In the genomic region with DNA sequence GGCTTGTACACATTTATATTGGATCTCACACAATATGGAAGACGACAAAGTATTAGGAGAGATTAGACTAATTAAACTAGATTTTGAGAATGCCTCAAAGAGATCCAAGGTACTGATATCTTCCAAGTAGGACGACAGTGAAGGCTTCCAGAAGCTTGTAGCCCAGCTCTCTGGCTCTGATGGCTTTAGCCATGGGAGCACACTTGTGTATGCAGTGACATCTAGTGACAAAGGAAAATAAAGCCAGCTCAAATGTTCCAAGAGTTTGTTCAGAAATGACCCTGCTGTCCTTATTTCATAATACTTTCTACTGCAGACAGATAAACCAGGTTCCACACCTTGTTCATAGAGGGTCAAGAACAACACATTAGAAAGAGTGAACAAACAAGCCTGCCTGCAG, we compare ENCODE assay signal across 9 mouse cellular contexts.
DNase-seq lines count a peak whose midpoint lies in the region; ATAC-seq and TF ChIP-seq lines count a peak whose summit lies in the region.
"Had no signal": no experiment of that assay in that cellular context is flagged by ENCODE, and none has a peak within 500 bp of the region (broad histone marks: within the 10 kb centered on the region; RNA-seq: fewer than 3 reads in every experiment).

No protein-coding gene starts in this region.

- H3K4me3 ChIP-seq in liver, postnatal 0 days (ENCODE audit: low read depth, low read length): no peak overlapping the region
- H3K4me3 ChIP-seq in forebrain, embryonic 16.5 days (replicated peaks; ENCODE audit: low read length): no peak overlapping the region
- H3K4me3 ChIP-seq: embryonic facial prominence, embryonic 15.5 days had no signal

- peak; percentile 59 for TF ChIP-seq CTCF in liver, postnatal 0 days (IDR thresholded peaks at IDR 0.05; ENCODE audit: low read depth)

- H3K9me3 ChIP-seq in liver, postnatal 0 days (ENCODE audit: low read length): no peaks in the 10 kb centered on the region
- H3K9me3 ChIP-seq in forebrain, embryonic 16.5 days (ENCODE audit: control insufficient read depth, low read length): no peaks in the 10 kb centered on the region
- H3K9me3 ChIP-seq: embryonic facial prominence, embryonic 15.5 days had no signal

- no peak overlapping the region for H3K4me2 ChIP-seq in liver, postnatal 0 days (ENCODE audit: low read depth, low read length)
- H3K4me2 ChIP-seq in forebrain, embryonic 16.5 days (ENCODE audit: low read length): no peak overlapping the region
- H3K4me2 ChIP-seq: embryonic facial prominence, embryonic 15.5 days had no signal

- DNase-seq in cerebellum, postnatal 4 days (ENCODE audit: low spot score in 2 of 2): no peak
- no peak for DNase-seq in liver, postnatal 0 days
- no peak for DNase-seq in liver
- peak; percentile 21 to 52 for DNase-seq in kidney, postnatal 4 days
- DNase-seq in retina, embryonic 14.5 days (ENCODE audit: low spot score): peak; percentile 78
- no peak for DNase-seq in ovary, postnatal 36 days (ENCODE audit: low spot score)

- H3K27me3 ChIP-seq in liver, postnatal 0 days (ENCODE audit: insufficient read depth, low read length): no peaks in the 10 kb centered on the region
- H3K27me3 ChIP-seq in forebrain, embryonic 16.5 days (replicated peaks; ENCODE audit: control insufficient read depth, insufficient read depth, low read length): no peaks in the 10 kb centered on the region
- H3K27me3 ChIP-seq: embryonic facial prominence, embryonic 15.5 days had no signal

- peak; percentile 69; the same call in 1 of the 2 replicates for ATAC-seq in cerebellum, adult (ENCODE audit: insufficient number of reproducible peaks, low FRiP score, low TSS enrichment)
- ATAC-seq in liver, postnatal 0 days: no peak
- peak; percentile 67; the same call in 1 of the 2 replicates for ATAC-seq in forebrain, embryonic 16.5 days

- WGBS in liver, postnatal 0 days (ENCODE audit: insufficient replicate concordance): 10% methylated on average over 2 of the region's 2 CpGs
- 6% methylated on average over 2 of the region's 2 CpGs for WGBS in forebrain, embryonic 16.5 days

- no peaks in the 10 kb centered on the region for H3K36me3 ChIP-seq in liver, postnatal 0 days (replicated peaks; ENCODE audit: insufficient read depth, low read length)
- no peaks in the 10 kb centered on the region for H3K36me3 ChIP-seq in forebrain, embryonic 16.5 days (ENCODE audit: control insufficient read depth, insufficient read depth)
- H3K36me3 ChIP-seq: embryonic facial prominence, embryonic 15.5 days had no signal

- H3K9ac ChIP-seq in liver, postnatal 0 days (replicated peaks): no peak overlapping the region
- H3K9ac ChIP-seq in forebrain, embryonic 16.5 days (replicated peaks; ENCODE audit: low read depth, low read length): no peak overlapping the region
- H3K9ac ChIP-seq: embryonic facial prominence, embryonic 15.5 days had no signal

- H3K27ac ChIP-seq in liver, postnatal 0 days (ENCODE audit: low read depth): no peak overlapping the region
- H3K27ac ChIP-seq in forebrain, embryonic 16.5 days (ENCODE audit: low read length): no peak overlapping the region
- H3K27ac ChIP-seq: embryonic facial prominence, embryonic 15.5 days had no signal

- H3K4me1 ChIP-seq in liver, postnatal 0 days (ENCODE audit: insufficient read depth): no peaks in the 10 kb centered on the region
- no peaks in the 10 kb centered on the region; the same call in 1 of the 2 replicates for H3K4me1 ChIP-seq in forebrain, embryonic 16.5 days (replicated peaks; ENCODE audit: control insufficient read depth, insufficient read depth, low read length)

- TF ChIP-seq EP300 in liver, postnatal 0 days (IDR thresholded peaks at IDR 0.05; ENCODE audit: low read depth): no peak

Comparison
In these comparisons a context has a peak if more than half of its experiments do, and no peak if none do; other contexts are left out.
1. DNase-seq: peak in kidney, postnatal 4 days (2 of 2) and retina, embryonic 14.5 days (single experiment); none in cerebellum, postnatal 4 days (0 of 2), liver, postnatal 0 days (single experiment), liver (single experiment) and ovary, postnatal 36 days (single experiment).